Mouse (Mus musculus) kidney, embryonic 16.5 days (tissue): Measurements from ENCODE around the gene Rgs6. TPM values are rescaled to one million over a fixed set of nuclear protein-coding genes. Genes with fewer than 3 reads are reported as not detected.

ENCODE experiments used
- ATAC-seq: fragments of 200-750 bp; cut with Nextera tagmentation; 2 replicates; pipeline ENCODE4 v1.8.0; 2017; ENCODE audit warnings: moderate TSS enrichment; ENCODE audit not compliant: low FRiP score, low TSS enrichment
- H3K27ac ChIP-seq: fragments of 300-500 bp; sonication (generic); 2 replicates; pipeline ENCODE4 v1.5.1; 2014; ENCODE audit warnings: low read length
- H3K27me3 ChIP-seq: fragments of 300-500 bp; sonication (generic); 2 replicates; pipeline ENCODE4 v1.6.1; 2014; ENCODE audit warnings: low read length, control low read depth, mixed read lengths; ENCODE audit not compliant: insufficient read depth
- H3K36me3 ChIP-seq: fragments of 300-500 bp; sonication (generic); 2 replicates; pipeline ENCODE4 v1.6.1; 2014; ENCODE audit warnings: low read length, control low read depth, mixed read lengths; ENCODE audit not compliant: insufficient read depth
- H3K4me1 ChIP-seq: fragments of 300-500 bp; sonication (generic); 2 replicates; pipeline ENCODE4 v1.6.1; 2014; ENCODE audit warnings: low read length, control low read depth, mixed read lengths; ENCODE audit not compliant: insufficient read depth
- H3K4me2 ChIP-seq: fragments of 300-500 bp; sonication (generic); replicated peaks from 2 replicates; pipeline ENCODE4 v1.6.1; 2014; ENCODE audit warnings: low read depth, low read length
- H3K4me3 ChIP-seq: fragments of 300-500 bp; sonication (generic); 2 replicates; pipeline ENCODE4 v1.5.1; 2014; ENCODE audit warnings: mild to moderate bottlenecking, low read length
- H3K9ac ChIP-seq: fragments of 300-500 bp; sonication (generic); replicated peaks from 2 replicates; pipeline ENCODE4 v1.6.1; 2014; ENCODE audit warnings: low read length
- H3K9me3 ChIP-seq: fragments of 300-500 bp; sonication (generic); 2 replicates; pipeline ENCODE4 v1.6.1; 2016; ENCODE audit warnings: low read length, control low read depth
- WGBS: fragments of 180-500 bp; shearing (Covaris S2); extraction: QIAGEN DNeasy Blood & Tissue Kit; methylation state at CpG from one replicate; pipeline ENCODE4 v1.1.7; 2014; 5-methylcytosine and 5-hydroxymethylcytosine counted together
- polyA plus RNA-seq: library from polyadenylated mRNA; unstranded; fragments of >200 nt; fragmentation: Nextera tagmentation; extraction: Ambion mirVana; gene quantifications from 2 replicates; pipeline ENCODE4 v1.2.1, GENCODE M21; 2015

Rgs6 gene
- polyA plus RNA-seq, 1 experiment from 2014 or later = 2.7 TPM

GRCm38 (mm10) chr12:82742955-82743354, 154.9 kb downstream of the Rgs6 start:
- Histone ChIP-seq H3K4me2 (no peak overlapping the region), H3K9me3 (no peaks in the 10 kb centered on the region), H3K9ac (no peak overlapping the region), H3K27me3 (no peaks in the 10 kb centered on the region), H3K36me3 (no peaks in the 10 kb centered on the region), H3K4me1 (no peaks in the 10 kb centered on the region), H3K27ac (no peak overlapping the region), H3K4me3 (no peak overlapping the region)
- WGBS = 84% methylated on average over 3 of the region's 3 CpGs
- ATAC-seq = no peak

DNA sequence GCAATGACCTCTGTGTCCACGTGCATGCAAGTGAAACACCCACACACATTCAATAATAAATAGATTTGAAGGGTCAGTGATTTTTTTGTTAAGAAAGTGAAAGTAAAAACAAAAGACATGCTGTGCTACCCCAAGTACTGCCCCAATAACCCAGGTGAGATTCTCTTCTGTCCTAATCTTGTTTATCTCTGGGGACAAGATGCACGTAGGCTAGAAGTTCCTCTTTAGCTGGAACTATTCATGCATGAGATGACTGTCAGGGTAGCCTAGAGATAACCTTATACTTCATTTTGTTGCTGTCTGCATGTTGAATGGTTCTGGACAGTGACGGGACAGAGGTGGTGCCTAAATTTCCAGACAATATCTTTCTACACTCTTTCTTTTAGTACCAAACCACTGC, 155.9 kb downstream of the Rgs6 start:
- Histone ChIP-seq H3K27ac (no peak overlapping the region), H3K36me3 (no peaks in the 10 kb centered on the region), H3K4me2 (no peak overlapping the region), H3K4me3 (no peak overlapping the region), H3K9ac (no peak overlapping the region), H3K9me3 (no peaks in the 10 kb centered on the region), H3K27me3 (no peaks in the 10 kb centered on the region), H3K4me1 (no peaks in the 10 kb centered on the region)
- 53% methylated on average over 3 of the region's 3 CpGs for WGBS
- no peak for ATAC-seq

DNA sequence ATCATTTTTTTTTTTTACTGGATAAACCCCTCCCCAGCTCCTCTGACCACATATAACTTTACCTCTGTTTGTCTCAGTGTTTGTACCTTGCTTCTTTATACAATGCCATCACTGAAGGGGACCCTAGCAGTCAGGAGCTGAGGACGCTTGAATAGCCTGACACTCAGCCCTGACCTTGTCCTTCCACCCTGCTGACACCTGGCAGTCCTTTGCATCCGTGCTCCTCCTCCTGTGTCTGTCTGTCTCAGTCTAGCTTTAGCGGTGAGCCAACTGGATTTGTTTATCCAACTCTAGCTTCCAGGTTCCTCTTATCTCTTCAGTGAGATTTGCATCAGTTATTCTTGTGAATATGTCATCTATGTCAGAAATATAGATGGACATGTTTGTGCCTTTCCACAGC, 156.7 kb downstream of the Rgs6 start:
- no peak for ATAC-seq
- Histone ChIP-seq H3K4me2 (no peak overlapping the region), H3K9me3 (no peaks in the 10 kb centered on the region), H3K9ac (no peak overlapping the region), H3K27me3 (no peaks in the 10 kb centered on the region), H3K27ac (no peak overlapping the region), H3K4me1 (no peaks in the 10 kb centered on the region), H3K36me3 (no peaks in the 10 kb centered on the region), H3K4me3 (no peak overlapping the region)
- 37% methylated on average over 3 of the region's 3 CpGs for WGBS

DNA sequence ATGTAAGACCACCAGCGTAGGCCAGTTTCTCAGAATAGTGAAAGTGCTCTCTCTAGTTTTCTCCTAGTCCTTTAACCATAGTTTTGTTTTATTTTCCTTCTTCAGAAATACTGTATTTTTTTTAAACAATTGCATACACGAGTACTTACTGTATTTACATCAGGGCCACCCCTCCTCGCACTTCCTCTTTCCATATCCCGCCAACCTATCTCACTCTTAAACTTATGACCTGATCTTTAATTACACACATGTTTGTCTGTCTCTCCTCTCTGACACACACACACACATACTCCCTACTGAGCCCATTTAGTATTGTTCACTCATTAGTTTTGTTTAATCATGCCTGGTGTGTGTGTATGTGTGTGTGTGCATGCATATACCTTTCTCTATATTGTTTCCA, 159.0 kb downstream of the Rgs6 start:
- Histone ChIP-seq H3K4me1 (no peaks in the 10 kb centered on the region), H3K9me3 (no peaks in the 10 kb centered on the region), H3K9ac (no peak overlapping the region), H3K27ac (no peak overlapping the region), H3K36me3 (no peaks in the 10 kb centered on the region), H3K4me2 (no peak overlapping the region), H3K27me3 (no peaks in the 10 kb centered on the region), H3K4me3 (no peak overlapping the region)
- WGBS = 78% methylated on average over 4 of the region's 4 CpGs
- ATAC-seq = no peak

- no peaks in the 10 kb centered on the region for H3K27me3 ChIP-seq
- no peaks in the 10 kb centered on the region for H3K36me3 ChIP-seq
- no peaks in the 10 kb centered on the region for H3K9me3 ChIP-seq
- 56% methylated on average over 2 of the region's 2 CpGs for WGBS
- peaks cover 5% of the 10 kb centered on the region; the same call in 1 of the 2 replicates for H3K4me1 ChIP-seq
- H3K9ac ChIP-seq = no peak overlapping the region
- no peak overlapping the region for H3K4me3 ChIP-seq
- no peak overlapping the region for H3K27ac ChIP-seq
- H3K4me2 ChIP-seq = no peak overlapping the region
- no peak for ATAC-seq
These were observed 163.8 kb downstream of the Rgs6 start for GRCm38 (mm10) chr12:82751846-82752245.

GRCm38 (mm10) chr12:82754501-82754900, 166.4 kb downstream of the Rgs6 start:
- ATAC-seq = no peak
- Histone ChIP-seq H3K4me1 (peaks cover 12% of the 10 kb centered on the region), H3K9ac (no peak overlapping the region), H3K36me3 (no peaks in the 10 kb centered on the region), H3K27ac (no peak overlapping the region), H3K4me2 (no peak overlapping the region), H3K27me3 (no peaks in the 10 kb centered on the region), H3K4me3 (no peak overlapping the region), H3K9me3 (no peaks in the 10 kb centered on the region)
- WGBS = 24% methylated on average over 3 of the region's 3 CpGs

DNA sequence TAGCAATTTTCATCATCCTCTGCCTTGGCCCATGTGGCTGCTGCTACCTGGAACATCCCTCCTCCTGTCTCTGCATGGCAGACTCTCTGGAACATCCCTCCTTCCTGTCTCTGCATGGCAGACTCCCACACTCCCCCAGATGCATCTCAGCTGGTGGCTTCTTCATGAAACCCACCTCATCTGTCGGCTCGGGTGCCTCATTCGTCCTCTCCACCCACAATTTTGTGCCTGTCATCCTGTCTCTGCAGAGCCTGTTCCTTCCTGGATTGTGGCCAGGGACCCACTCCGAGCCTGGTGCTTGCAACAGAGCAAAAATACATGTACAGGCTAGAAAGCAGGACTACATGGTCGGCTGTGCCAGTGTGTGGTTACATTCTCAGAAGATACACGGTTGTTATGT, 168.7 kb downstream of the Rgs6 start:
- Histone ChIP-seq H3K4me2 (no peak overlapping the region), H3K9ac (no peak overlapping the region), H3K36me3 (no peaks in the 10 kb centered on the region), H3K9me3 (no peaks in the 10 kb centered on the region), H3K4me1 (peaks cover 12% of the 10 kb centered on the region), H3K27ac (no peak overlapping the region), H3K27me3 (no peaks in the 10 kb centered on the region), H3K4me3 (no peak overlapping the region)
- WGBS = 31% methylated on average over 6 of the region's 6 CpGs
- ATAC-seq = no peak

- no peak for ATAC-seq
- Histone ChIP-seq H3K4me1 (peaks cover 12% of the 10 kb centered on the region), H3K36me3 (no peaks in the 10 kb centered on the region), H3K4me2 (no peak overlapping the region), H3K9ac (no peak overlapping the region), H3K27ac (no peak overlapping the region), H3K9me3 (no peaks in the 10 kb centered on the region), H3K27me3 (no peaks in the 10 kb centered on the region), H3K4me3 (no peak overlapping the region)
- 41% methylated on average over 1 of the region's 1 CpGs for WGBS
These were observed 169.3 kb downstream of the Rgs6 start for GRCm38 (mm10) chr12:82757367-82757766.

DNA sequence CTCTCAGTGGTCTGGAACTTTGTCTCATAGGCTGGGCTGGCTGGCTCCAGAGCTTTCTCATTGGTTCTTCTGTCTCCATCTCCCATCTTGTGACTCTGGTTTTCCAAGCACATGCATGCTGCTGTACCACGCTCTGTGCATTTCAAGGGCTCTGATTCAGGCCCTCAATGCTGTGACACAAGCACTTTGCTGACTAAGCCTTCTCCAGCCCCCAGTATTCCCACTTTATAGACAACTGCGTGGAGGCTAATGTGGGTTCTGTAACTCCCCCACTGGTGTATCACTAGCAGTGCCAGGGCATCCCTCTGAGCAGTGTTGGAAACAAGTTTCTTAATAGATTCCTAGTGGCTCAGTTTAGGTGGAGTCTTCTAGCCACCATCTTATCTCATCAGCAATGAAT, 174.0 kb downstream of the Rgs6 start:
- Histone ChIP-seq H3K9ac (no peak overlapping the region), H3K27me3 (no peaks in the 10 kb centered on the region), H3K4me1 (peaks cover 5% of the 10 kb centered on the region; the same call in 1 of the 2 replicates), H3K36me3 (no peaks in the 10 kb centered on the region), H3K27ac (no peak overlapping the region), H3K4me3 (no peak overlapping the region), H3K4me2 (no peak overlapping the region), H3K9me3 (no peaks in the 10 kb centered on the region)
- ATAC-seq = no peak
- 77% methylated on average over 2 of the region's 2 CpGs for WGBS

DNA sequence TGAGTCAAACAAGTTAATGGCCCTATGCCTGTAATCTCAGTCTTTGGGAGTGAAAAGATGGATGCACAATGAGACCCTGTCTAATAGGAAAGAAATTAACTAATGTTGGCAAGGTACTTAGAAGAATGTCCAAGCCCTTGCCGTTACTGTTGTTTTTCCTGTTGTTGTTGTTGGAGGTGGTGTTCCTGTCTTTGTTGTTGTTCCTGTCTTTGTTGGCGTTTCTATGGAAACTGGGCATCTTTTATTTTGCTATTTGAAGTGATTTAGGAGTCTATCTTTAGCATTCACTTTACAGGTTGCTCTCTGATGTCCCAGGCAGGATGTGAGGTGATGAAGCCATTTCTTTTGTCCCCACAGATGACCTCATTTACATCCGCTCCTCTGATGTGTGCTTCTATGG, 180.6 kb downstream of the Rgs6 start:
- WGBS = 70% methylated on average over 3 of the region's 3 CpGs
- Histone ChIP-seq H3K9ac (no peak overlapping the region), H3K36me3 (no peaks in the 10 kb centered on the region), H3K9me3 (no peaks in the 10 kb centered on the region), H3K4me2 (no peak overlapping the region), H3K27ac (no peak overlapping the region), H3K27me3 (no peaks in the 10 kb centered on the region), H3K4me3 (no peak overlapping the region), H3K4me1 (no peaks in the 10 kb centered on the region)
- ATAC-seq = no peak

GRCm38 (mm10) chr12:82772215-82772614, 184.1 kb downstream of the Rgs6 start:
- H3K27me3 ChIP-seq = no peaks in the 10 kb centered on the region
- H3K27ac ChIP-seq = no peak overlapping the region
- H3K4me1 ChIP-seq = no peaks in the 10 kb centered on the region
- no peaks in the 10 kb centered on the region for H3K36me3 ChIP-seq
- no peak overlapping the region for H3K4me3 ChIP-seq
- H3K4me2 ChIP-seq = no peak overlapping the region
- no peak for ATAC-seq
- no peak overlapping the region for H3K9ac ChIP-seq
- no peaks in the 10 kb centered on the region for H3K9me3 ChIP-seq
- WGBS = 81% methylated on average over 2 of the region's 2 CpGs
